Mouse (Mus musculus): ENCODE measurements around the gene Camk1g.

GRCm38 (mm10) chr1:193310519-193311085 is 59.5 kb downstream of the Camk1g start:
- TF ChIP-seq GATA1 (IDR thresholded peaks at IDR 0.05; ENCODE audit: borderline replicate concordance, low read length) (no peak), FLI1 (IDR thresholded peaks at IDR 0.05; ENCODE audit: low read length) (no peak)
